Mouse (Mus musculus) kidney, adult 2 months (tissue): ENCODE data around the gene Cpm.

Experiments used
- CTCF ChIP-seq: fragments of 200-500 bp; conservative IDR thresholded peaks from 2 replicates; pipeline ENCODE4 v1.5.1; 2011; ENCODE audit warnings: low read depth, mild to moderate bottlenecking, control low read depth, low read length, moderate library complexity, mixed read lengths; ENCODE audit not compliant: insufficient read depth, insufficient read length
- POLR2A ChIP-seq: fragments of 200-500 bp; IDR thresholded peaks from one replicate; pipeline ENCODE4 v1.6.1; 2011; ENCODE audit warnings: low read depth, low read length, control low read depth

- TF ChIP-seq CTCF (no peak), POLR2A (no peak)
Measured at GRCm38 (mm10) chr10:117696827-117697560, 67.7 kb downstream of the Cpm start.
